Mouse (Mus musculus) left cerebral cortex, postnatal 25 days (tissue): ENCODE measurements around the gene Ptprz1. TPM values are rescaled to one million over a fixed set of nuclear protein-coding genes. Genes with fewer than 3 reads are reported as not detected.
"Not testable (repeated sequence)": the region's sequence is repeated elsewhere in the genome, so short reads cannot be mapped to it uniquely, and the experiment has no call there.

Experiments
- DNase-seq, 2 experiments: peaks; one replicate each; pipeline ENCODE4 v3.0.0; 2022; ENCODE audit warnings: low spot score in 2 of 2, mixed read lengths in 1 of 2
- intact Hi-C: fragments of 180-260 bp; cut with DNase I; formaldehyde crosslinking; loops from one replicate; pipeline ENCODE4 v1.15.1; 2025
- total RNA-seq, 2 experiments: library from RNA; stranded (reverse); gene quantifications; 2 replicates each; pipeline ENCODE4 v1.2.3; 2021

Ptprz1 gene
- total RNA-seq, 2 experiments from 2014 or later, result 114 to 125 TPM

DNA sequence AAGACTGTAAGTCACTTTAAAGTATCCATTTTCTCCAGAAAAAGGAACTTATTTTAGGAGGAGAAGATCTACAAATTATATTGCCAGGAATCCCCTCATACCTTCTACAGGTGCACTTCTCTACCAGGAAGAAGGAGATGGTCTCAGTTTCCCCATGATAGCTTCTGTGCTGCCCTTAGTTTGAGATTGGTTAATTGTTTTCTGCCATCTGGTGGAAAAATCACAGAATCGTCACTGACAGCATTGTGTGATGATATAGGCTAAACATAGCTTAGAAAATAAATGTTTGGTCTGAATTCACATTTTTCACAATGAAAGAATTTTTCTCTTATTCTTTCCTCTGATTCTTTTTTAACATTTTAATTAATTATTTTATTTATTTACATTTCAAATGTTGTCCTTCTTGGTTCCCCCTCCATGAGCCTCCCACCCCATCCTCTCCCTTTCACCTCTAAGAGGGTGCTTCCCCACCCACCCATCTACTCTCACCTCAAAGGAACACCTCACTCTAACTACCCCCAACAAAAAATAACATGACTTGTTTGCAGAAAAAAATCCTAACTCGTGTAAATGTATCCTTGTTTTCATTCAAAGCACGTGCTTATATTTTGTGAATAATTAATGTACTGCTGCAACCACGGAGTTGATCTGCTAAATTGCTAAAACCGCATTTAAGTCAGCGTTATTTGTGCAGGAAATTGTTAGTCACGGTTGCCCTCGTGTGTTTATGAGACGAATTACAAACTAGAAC is 108.6 kb downstream of the Ptprz1 start:
- DNase-seq, result peak; percentile 31 to 35
- intact Hi-C loops, result loop anchor here (2.0 to 10.0 kb wide), 2 partner anchors 489 to 659 kb away; no protein-coding TSS in a partner anchor

DNA sequence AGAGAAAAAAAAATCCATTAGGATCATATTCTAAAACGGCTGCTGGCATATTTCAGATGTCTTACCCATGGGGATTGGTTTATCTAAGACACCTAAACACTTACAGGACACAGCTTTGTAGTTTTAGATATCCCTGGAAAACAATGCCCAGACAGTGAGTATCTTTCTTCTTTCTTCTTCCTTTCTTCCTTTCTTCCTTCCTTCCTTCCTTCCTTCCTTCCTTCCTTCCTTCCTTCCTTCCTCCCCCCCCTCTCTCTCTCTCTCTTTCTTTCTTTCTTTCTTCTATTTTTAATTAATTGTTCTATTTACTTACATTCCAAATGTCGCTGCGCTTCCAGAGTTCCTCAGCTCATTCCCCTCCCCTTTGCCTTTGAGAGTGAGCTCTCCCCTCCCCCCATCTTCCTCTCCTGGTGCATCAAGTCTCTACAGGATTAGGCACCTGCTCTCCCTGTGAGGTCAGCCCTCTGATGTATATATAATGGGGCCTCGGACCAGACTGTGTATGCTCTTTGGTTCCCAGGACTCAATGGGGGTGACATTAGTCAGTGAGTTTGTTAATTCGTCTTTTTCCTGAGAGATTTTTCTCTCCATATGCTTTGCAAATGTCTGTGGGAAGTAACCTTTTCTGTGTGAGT is 109.3 kb downstream of the Ptprz1 start:
- intact Hi-C loops, result loop anchor here (2.0 to 10.0 kb wide), 3 partner anchors 490 to 862 kb away; no protein-coding TSS in a partner anchor
- DNase-seq, result no peak

DNA sequence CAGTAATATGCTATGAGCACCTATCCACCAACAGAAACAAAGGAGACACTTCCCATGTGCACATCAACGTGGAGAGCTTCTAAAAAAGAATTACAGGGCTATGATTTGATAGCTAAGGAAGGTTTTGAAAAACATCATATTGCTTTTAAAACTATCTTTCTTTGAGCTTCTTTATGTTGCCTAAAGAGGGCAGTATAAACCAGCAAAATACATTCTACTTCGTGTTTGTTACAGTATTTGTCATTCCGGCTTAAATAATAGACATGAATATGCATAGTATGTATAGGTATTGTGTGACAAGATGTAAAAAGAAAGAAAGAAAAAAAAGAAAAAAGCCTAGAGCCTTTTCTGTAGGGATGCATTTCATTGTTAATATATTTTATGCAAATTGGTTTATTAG is 127.8 kb downstream of the Ptprz1 start:
- intact Hi-C loops, result loop anchor here (5.0 kb wide), 1 partner anchor 454 kb away; no protein-coding TSS in a partner anchor
- DNase-seq, result no peak

DNA sequence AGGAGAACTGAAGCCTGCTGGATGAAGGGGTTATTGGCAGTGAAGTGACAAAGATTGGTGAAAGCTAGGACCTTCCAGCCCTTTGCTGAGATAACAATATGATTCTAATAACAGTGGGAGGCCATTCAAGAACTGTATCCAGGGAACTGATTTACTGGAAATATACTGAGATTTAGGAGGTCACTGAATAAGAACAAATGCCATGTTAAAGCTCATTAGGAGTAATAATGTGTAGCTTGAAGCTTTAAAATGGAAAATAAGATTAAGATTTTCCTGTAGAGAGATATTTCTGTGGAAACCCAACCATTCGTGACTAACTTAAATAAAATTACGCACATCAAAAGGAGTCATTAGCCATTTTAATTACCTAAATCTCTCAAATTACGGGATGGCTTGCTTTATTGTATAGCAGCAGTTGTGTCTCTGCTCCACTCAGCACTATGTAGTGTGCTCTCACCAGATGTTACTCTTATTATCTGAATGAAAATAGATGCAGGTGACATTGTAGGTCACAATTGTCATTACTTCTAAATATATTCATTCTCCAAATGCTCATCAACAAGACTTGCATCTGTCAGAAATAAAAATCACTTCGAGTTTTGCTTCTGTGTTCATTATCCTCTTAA is 139.8 kb downstream of the Ptprz1 start:
- intact Hi-C loops, result no loop called here
- DNase-seq, result no peak

DNA sequence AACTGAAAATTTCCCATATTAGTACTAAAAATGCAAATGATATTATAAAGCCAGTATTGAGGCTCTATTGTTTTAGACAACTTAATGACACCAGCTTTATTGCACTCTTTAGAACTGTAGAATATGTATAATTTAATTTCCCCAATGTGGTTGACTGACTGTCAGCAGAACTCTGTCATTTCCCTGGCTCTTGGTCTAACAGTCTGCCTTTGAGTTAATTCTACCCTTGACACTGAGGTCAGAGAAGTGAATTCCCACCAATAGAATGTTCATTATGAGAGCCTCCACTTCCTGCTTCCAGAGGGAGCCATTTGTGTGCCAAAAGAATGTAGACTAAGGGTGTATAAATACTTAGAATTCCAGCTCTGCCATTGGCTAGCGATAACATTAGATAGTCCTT is 152.9 kb downstream of the Ptprz1 start:
- intact Hi-C loops, result no loop called here
- DNase-seq, result no peak

DNA sequence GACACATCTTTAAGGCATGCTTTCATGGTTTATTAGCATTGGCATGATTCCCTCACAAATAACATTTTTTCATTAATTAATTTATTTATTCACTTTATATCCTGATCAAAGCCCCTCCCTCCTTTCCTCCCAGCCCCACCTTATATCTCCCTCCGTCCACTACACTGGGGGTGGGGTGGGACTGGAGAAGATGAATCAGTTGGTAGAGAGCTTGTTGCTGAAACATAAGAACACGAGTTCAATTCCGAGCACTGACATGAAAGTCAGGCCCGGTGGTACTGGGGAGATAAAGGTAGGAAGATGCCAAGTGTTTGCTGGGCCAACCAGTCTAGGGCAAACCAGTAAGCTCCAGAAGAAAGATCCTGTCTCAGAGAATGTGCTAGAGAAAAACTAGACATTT is 173.5 kb downstream of the Ptprz1 start:
- intact Hi-C loops, result no loop called here
- no peak for DNase-seq

DNA sequence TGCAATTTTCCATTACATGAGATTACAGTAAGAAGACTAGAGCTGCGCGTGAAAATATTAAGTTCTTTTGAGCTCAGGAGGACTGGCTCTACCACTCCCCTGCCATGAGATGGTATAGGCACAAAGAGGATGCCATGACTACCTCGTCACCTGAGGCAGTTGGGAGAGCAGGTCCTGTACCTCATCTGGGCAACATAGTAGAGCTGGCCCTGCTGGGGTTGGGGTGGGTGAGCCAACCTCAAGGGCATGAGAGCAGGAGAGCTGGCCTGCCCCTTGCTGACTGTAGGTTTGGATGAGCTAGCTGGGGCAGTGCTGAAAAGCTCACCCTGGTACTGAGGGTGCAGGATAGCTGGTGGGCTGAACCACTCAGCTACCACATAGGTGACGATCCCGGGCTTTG is 180.4 kb downstream of the Ptprz1 start:
- intact Hi-C loops, result no loop called here
- no peak for DNase-seq

DNA sequence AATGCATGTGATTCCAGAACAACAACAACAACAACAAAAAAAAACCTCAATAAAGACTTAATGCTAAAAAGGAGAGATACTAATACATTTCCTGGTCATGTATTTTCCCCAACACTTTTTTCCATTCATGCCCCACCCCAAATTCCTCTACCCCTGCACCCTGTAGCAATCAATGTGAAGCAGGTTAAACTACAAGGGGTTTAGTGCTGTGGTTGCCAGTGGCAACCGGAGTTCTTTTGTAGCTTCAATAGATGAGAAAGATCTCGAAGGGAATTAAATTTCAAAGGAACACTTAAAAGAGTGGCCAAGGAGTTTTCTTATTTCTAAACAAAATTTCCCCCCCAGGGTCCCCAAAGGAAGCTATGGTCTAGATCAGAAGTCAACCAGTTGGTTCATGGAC is 200.8 kb downstream of the Ptprz1 start:
- no peak for DNase-seq

DNA sequence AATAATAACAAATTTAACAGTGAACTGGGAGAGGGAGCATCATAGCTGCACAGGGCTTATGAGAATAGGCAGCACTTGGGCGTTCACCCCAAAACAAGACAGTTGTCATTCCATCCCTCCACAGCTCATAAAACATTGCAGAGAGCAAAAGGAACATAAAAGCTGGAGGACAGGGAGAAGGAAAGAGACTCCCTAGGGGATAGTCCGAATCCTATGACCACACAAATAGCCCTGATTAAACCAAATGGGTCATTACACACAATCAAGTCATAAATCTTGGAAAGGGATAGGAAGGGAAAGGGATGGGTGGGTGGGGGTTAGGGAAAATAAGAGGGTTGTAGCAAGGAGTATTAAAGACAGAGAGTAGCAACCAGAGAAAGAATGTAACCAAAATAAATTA is 203.0 kb downstream of the Ptprz1 start:
- no peak for DNase-seq
- intact Hi-C loops, result no loop called here

More for the DNA sequence above, 200.8 kb downstream of the Ptprz1 start:
- intact Hi-C loops, result no loop called here

DNA sequence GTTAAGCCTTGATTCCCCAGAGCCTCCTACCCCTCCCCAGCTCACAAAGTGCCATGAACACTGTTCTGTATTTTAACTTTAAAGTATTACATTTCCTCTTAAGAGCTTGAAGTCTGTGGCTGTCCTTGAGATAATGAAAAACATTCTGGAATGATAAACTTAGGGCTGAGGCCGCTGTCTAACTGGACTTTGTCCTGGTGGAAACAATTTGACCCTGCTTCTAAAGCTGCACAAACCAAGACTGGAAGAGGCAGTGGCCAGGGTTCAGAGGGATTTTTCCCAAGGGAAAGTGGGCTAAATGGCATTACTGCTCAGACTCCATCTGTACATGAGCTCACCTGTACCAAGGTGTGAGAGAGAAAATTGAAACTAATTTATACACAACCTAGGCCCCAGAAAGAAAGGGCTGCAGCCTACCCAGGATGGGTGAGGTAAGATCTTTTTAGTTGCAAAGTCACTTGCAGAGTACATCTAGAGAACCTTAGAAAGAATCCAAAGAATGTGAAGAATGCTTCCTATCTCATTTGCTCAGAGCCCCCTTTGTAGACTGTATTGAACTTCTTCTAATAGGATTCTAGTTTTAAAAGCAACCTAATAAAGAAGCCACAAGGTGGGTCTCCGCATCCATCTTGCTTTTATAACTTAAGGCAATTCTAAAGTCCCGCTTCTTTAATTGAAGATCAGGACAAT is 204.8 kb downstream of the Ptprz1 start:
- intact Hi-C loops, result no loop called here
- DNase-seq, result no peak

DNA sequence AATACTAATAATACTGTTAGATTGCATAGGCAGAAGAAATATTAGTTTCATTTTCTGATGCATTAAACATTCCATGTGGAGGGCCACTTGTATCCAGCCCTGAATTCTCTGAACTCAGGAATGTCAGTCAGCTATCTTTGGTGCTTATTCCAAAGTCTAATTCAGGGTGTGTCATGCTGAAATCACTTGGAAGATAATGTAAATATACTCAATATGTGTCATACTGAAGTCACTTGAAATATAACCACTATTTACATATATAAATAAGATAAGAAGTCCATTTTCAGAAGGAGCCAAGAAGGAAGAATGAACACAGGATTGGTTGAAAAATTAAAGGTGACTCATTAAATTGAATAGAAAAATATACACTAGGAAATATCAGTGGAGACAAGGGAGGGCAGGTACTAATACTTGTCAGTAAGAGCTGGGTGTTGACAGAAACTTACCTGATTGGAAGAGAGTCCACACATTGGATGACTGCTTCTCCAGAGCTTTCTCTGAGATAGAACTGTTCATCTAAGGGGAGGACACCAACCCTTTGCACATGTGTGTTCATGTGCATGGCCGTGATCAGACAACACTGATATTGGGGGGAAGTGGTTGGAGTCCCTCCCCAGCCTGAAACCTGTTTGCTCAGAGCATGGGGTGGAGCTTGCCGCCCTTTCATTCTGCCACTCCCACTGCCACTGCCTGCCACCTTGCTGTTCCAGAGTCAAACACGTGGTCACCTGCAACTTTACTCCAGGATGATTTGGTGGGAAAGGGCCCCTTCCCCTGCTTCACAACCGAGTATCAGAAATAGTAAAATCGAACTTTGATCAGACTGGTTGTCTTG is 209.5 kb downstream of the Ptprz1 start:
- intact Hi-C loops, result no loop called here
- no peak for DNase-seq

DNA sequence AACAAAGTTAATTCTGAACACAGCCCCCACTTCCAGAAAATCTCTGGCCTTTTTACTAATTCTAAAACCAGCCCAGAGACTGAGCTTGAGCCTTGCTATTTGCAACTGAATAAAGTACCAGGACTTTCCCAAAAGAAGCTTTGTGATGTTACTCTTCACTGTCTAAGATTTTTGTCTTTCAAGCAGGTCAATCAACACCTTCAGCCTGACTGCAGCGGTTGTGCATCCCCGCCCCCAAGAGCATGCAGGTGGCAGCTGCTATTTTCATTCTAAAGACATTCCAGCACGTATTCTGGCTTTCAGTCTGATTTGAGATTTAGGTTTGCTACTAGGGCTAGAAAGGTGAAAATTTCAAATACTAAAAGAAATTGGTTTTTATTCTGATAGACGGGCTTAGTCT is 214.0 kb downstream of the Ptprz1 start:
- intact Hi-C loops, DNase-seq: not testable (repeated sequence)

DNA sequence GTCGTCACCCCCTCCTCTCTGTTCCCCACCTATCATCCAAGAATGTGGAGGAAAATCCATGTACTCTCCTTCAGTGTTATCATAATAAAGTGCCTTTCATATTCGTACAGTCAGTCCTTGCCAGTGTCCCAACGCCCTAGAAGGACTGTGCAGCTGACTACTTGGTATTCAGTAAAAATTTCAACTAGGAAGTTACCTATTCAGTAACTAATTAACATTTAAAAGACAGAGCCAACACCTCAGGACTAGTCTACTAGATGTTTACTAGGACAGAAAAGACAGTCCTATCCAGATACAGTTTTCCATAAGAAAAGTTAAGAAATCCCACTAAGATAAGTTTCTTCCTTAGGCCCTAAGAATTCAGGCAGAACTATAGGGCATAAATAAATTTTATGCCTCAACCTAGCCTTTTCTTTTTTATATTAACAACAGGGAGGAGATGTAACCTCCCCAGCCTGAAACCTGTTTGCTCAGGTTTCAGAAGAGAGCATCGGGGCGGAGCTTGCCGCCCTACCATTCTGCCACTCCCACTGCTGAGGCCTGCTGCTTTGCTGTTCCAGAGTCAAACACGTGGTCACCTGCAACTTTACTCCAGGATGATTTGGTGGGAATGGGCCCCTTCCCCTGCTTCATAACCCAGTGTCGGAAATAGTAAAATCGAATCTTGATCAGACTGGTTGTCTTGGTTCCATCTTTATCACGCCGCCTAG is 215.2 kb downstream of the Ptprz1 start:
- DNase-seq, intact Hi-C loops: not testable (repeated sequence)
